Mouse (Mus musculus) urinary bladder, postnatal 4 days (tissue): ENCODE measurements around the gene Tufm.

Experiments used
- DNase-seq, 2 experiments: peaks; one replicate each; pipeline ENCODE4 v3.0.0; 2021 to 2022; ENCODE audit warnings: low spot score in 2 of 2

The Tufm gene

GRCm38 (mm10) chr7:126499416-126499815 lies 12.3 kb downstream of the Tufm start:
- no peak for DNase-seq

GRCm38 (mm10) chr7:126501684-126502022 lies 14.5 kb downstream of the Tufm start:
- no peak for DNase-seq

GRCm38 (mm10) chr7:126502023-126502741 lies 15.0 kb downstream of the Tufm start:
- peak; percentile 89 to 92 for DNase-seq

GRCm38 (mm10) chr7:126502751-126503150 lies 15.6 kb downstream of the Tufm start:
- DNase-seq, result no peak

GRCm38 (mm10) chr7:126503273-126503878 lies 16.2 kb downstream of the Tufm start, which contains the start of gene Atxn2l:
Atxn2l (minus strand) TSS chr7:126503437.
- DNase-seq, result peak; percentile 99

GRCm38 (mm10) chr7:126504913-126505312 lies 17.8 kb downstream of the Tufm start:
- DNase-seq, result peak in 1 of 2 experiments; percentile 28

- peak in 1 of 2 experiments; percentile 54 for DNase-seq
Observed at GRCm38 (mm10) chr7:126507126-126507778, 20.1 kb downstream of the Tufm start.

- DNase-seq, result peak in 1 of 2 experiments; percentile 40
Observed at GRCm38 (mm10) chr7:126511287-126511686, 24.1 kb downstream of the Tufm start.

GRCm38 (mm10) chr7:126518261-126518941 lies 31.2 kb downstream of the Tufm start:
- DNase-seq, result peak in 1 of 2 experiments; percentile 42

- DNase-seq, result peak; percentile 36 to 62
Observed at GRCm38 (mm10) chr7:126519513-126519912, 32.4 kb downstream of the Tufm start.

GRCm38 (mm10) chr7:126523316-126523715 lies 36.2 kb downstream of the Tufm start:
- DNase-seq, result no peak

GRCm38 (mm10) chr7:126528166-126528577 lies 41.0 kb downstream of the Tufm start:
- DNase-seq, result no peak

- DNase-seq, result no peak
Observed at GRCm38 (mm10) chr7:126533434-126533833, 46.3 kb downstream of the Tufm start.

- DNase-seq, result no peak
Observed at GRCm38 (mm10) chr7:126535766-126536165, 48.6 kb downstream of the Tufm start.

- DNase-seq, result no peak
Observed at GRCm38 (mm10) chr7:126536466-126536865, 49.3 kb downstream of the Tufm start.

- DNase-seq, result no peak
Observed at GRCm38 (mm10) chr7:126537820-126538585, 50.8 kb downstream of the Tufm start.
